Mouse (Mus musculus): ENCODE data around the gene Rhcg.

DNA sequence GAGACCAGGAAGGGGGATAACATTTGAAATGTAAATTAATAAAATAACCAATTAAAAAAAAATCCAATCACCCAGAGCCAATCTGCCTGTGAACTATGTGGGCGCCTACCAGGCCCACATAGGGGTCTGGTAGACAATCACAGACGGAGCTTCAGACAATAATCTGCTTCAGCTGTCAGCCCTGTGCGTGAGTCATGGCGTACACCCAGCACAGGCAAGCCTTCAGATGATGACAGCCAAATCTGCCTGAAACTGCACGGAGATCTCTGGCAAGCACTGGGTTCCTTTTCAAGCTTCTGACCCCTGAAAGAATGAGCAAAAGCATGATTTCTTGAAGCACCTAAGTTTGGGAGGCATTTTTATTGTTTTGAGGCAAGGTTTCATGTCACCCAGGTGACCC is 8.7 kb upstream of the Rhcg start:
- no peak for TF ChIP-seq CTCF (IDR thresholded peaks at IDR 0.05; ENCODE audit: control insufficient read depth, insufficient read depth, insufficient read length)
- no peak for TF ChIP-seq MYOG (IDR thresholded peaks at IDR 0.05; ENCODE audit: control insufficient read depth, extremely low read depth, insufficient read length)
- peak; percentile 39 for TF ChIP-seq MYOD1 (IDR thresholded peaks at IDR 0.05; ENCODE audit: control insufficient read depth, insufficient read length, low read depth)
- no peak for TF ChIP-seq MAX (IDR thresholded peaks at IDR 0.05)
- TF ChIP-seq USF1 (IDR thresholded peaks at IDR 0.05; ENCODE audit: low read depth) = no peak

Measured in C2C12 (cell line).